Mouse (Mus musculus) left cerebral cortex, adult 2 months (tissue): ENCODE data around the gene Unc13b. TPM values are rescaled to one million over a fixed set of nuclear protein-coding genes. Genes with fewer than 3 reads are reported as not detected.

Source experiments
- DNase-seq, 2 experiments: peaks; one replicate each; pipeline ENCODE4 v3.0.0; 2021 to 2022; ENCODE audit warnings: low spot score in 2 of 2, mixed read lengths in 1 of 2; ENCODE audit errors: extremely low spot score in 1 of 2
- H3K27ac ChIP-seq: fragments of 200-600 bp; 2 replicates; pipeline ENCODE4 v1.8.1; 2022
- H3K4me3 ChIP-seq: fragments of 200-600 bp; 2 replicates; pipeline ENCODE4 v1.8.1; 2022
- CTCF ChIP-seq: fragments of 200-600 bp; IDR thresholded peaks from 2 replicates; pipeline ENCODE4 v1.8.1; 2022; ENCODE audit warnings: antibody characterized with exemption, mild to moderate bottlenecking, moderate library complexity
- intact Hi-C: fragments of 180-260 bp; cut with DNase I; formaldehyde crosslinking; loops from one replicate; pipeline ENCODE4 v1.15.1; 2025
- total RNA-seq, 2 experiments: library from RNA; stranded (reverse); gene quantifications; 2 replicates each; pipeline ENCODE4 v1.2.3; 2021

The Unc13b gene
- total RNA-seq, 2 experiments from 2014 or later, result 68.1 to 70.9 TPM

DNA sequence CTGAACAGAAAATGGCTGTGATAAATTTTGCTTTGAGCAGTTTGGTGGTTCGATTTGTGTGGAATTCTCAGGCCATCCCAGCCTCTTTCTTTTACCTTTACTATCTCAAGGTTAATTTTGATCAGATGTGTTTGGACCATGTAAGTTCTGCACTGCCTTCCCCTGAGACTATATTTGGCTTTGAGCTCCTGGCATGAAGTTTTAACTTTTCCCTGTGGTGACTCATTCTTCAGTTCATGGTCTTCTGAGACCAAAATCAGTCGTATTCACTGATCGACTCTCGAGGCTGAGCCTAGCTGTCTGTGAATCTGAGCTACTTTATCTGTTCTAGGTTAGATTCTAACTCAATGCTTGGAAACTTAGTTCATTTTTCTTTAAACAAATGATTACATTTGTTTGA is 187.0 kb downstream of the Unc13b start:
- DNase-seq, result no peak
- intact Hi-C loops, result loop anchor here (2.0 kb wide), 2 partner anchors 63 to 199 kb away; partner anchors contain the start of gene Fam214b
- no peak overlapping the region for H3K4me3 ChIP-seq
- TF ChIP-seq CTCF, result no peak
- H3K27ac ChIP-seq, result no peak overlapping the region

DNA sequence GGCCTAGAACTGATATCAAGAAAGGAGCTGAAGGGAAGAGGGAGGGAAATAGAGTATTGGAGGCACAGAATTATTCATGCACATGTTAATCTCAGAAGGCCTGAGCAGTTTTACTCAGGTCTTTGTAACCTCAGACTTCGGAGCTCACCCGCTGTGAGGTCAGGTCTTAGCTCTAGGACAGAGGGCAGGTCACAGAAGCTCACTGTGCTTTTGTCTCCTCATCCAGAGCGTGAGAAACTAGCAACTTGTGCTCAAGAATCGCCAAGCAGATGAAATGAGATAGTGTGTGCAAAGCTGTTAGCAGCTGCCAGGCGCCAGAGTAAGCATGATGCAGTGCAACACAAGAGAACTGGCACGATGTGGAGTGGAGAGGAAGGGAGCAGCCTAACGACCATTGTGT is 189.3 kb downstream of the Unc13b start:
- DNase-seq, result no peak
- intact Hi-C loops, result no loop called here
- TF ChIP-seq CTCF, result no peak
- H3K4me3 ChIP-seq, result no peak overlapping the region
- no peak overlapping the region; the same call in 1 of the 2 replicates for H3K27ac ChIP-seq

DNA sequence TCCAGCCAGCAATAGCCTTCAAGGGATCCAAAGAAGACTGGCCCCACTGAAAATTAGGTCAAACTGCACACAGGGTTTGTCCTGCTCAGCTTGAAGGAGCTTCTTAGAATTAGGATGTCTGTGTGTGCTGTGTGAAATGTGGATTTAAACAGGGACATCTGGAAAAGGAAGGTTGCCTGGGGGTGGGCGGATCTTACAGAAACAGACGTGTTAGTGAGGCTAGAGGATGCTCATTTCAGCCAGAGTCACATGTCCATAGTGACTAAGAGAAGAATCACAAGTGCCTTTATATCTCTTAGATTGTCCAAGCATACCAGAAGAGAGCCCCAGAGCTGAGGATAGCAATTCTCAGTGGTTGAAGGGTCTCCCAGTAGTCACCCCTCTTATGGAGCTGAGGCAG is 190.2 kb downstream of the Unc13b start:
- DNase-seq, result peak in 1 of 2 experiments; percentile 28
- Histone ChIP-seq H3K27ac (peak overlapping the region; percentile 0; the same call in 1 of the 2 replicates), H3K4me3 (no peak overlapping the region)
- no peak for TF ChIP-seq CTCF
- intact Hi-C loops, result no loop called here

DNA sequence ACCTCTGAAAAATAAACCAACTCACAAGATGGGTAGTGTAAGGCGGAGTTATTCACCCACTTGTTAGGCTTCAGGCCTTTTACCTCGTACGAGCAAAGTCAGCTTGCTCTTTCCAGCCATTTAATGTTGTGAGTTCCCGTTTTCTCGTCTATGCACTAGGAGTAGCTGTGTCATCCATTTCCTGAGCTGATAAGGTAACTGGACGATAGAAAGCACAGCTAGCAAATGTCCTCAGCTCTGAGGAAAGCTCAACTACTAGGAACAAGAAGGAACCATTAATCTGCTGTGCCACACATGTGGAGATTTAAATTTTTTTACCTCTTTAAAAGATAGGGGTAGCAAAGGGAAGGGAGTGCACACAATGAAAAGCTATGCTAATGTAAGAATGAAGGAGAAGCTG is 192.5 kb downstream of the Unc13b start:
- TF ChIP-seq CTCF, result no peak

DNA sequence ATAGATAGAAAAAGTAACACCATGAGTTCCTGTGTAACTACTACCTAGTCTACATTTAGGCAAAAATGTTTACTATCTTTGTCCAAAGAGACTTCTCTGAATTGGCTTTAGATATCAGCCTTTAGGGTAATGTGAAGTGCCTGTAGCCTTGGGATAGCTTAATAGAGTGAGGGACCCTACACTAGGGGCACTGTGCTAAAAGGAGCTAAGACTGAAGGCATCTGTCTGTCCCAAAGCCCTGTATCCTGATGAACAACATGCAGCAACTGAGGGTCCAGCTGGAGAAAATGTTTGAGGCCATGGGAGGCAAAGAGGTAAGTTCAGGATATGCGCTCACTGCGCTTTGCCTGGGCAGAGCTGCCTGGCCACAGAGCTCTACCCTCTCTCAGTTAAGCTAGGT is 198.3 kb downstream of the Unc13b start:
- intact Hi-C loops, result no loop called here
- Histone ChIP-seq H3K27ac (no peak overlapping the region), H3K4me3 (no peak overlapping the region)
- no peak for DNase-seq
- TF ChIP-seq CTCF, result no peak; the same call in 1 of the 2 replicates

More for the DNA sequence above, 192.5 kb downstream of the Unc13b start:
- DNase-seq, result no peak
- Histone ChIP-seq H3K4me3 (no peak overlapping the region), H3K27ac (no peak overlapping the region)
- intact Hi-C loops, result no loop called here

DNA sequence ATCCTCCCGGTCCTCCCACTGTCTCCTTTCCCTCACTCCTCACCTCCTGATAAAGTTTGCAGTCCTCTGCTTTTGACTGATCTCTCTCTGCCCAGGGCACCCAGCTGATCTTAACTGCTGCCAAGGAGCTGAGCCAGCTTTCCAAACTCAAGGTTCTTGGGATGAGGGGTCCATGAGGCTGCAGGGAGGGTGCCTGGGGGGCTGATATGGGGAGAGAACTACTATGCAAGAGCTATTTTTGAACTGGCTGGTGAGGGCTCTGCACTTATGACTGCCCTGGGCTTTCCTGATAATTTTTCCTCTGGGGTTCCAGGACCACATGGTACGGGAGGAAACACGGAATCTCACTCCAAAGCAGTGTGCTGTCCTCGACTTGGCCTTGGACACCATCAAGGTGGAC is 199.8 kb downstream of the Unc13b start:
- TF ChIP-seq CTCF, result no peak
- no peak for DNase-seq
- intact Hi-C loops, result no loop called here
- Histone ChIP-seq H3K27ac (no peak overlapping the region), H3K4me3 (no peak overlapping the region)

DNA sequence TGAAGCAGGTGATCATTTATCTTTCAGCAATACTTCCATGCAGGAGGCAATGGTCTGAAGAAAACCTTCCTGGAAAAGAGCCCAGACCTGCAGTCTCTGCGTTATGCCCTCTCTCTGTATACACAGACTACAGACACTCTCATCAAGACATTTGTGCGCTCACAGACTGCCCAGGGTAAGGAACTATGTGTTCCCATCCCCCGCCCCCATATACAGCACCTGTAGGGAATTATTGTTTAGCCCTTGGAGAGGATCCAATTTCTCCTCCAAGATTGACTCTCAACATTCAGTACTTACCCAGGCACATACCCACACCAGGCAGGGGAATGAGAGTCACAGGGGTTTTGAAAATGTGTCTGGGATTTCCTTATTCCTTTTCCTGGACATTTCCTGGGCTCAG is 200.7 kb downstream of the Unc13b start:
- no peak for TF ChIP-seq CTCF
- no peak for DNase-seq
- no peak overlapping the region for H3K27ac ChIP-seq
- intact Hi-C loops, result no loop called here
- H3K4me3 ChIP-seq, result no peak overlapping the region

DNA sequence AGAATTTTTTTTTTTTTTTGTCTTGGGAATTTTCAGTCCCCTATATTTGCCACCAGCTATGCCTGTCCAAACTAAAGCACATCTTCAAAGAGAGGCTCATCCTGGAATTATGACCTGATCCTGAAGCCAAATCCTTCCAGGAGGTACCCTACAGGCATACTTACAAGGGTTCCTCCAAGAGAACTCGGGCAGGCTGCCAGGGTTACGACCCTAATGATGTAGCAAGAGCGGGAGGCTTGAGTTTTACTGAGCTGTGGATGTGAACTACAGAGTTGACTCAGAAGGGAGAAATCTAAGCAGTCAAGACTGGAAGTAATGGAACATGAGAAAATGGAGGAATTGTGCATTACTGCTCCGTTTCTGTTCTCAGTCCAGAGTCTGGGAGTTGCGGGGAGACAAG is 201.3 kb downstream of the Unc13b start:
- H3K4me3 ChIP-seq, result no peak overlapping the region
- no peak for DNase-seq
- H3K27ac ChIP-seq, result no peak overlapping the region
- intact Hi-C loops, result no loop called here
- TF ChIP-seq CTCF, result no peak

DNA sequence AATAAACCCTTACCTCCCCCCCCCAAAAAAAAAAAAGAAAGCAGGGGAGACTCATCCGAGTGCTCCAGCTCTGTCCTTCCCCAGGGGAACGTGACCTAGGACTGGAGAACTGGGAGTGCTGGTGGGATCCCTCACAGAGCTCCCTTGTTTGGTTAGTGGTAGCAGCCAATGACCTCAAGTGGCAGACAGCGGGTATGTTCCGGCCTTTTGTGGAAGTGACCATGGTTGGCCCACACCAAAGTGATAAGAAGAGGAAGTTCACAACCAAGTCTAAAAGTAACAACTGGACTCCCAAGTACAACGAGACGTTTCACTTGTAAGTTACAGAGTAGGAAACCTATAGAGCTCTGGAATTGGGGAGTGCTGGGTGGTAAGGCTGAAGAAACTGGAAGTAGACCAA is 204.1 kb downstream of the Unc13b start:
- intact Hi-C loops, result no loop called here
- Histone ChIP-seq H3K4me3 (no peak overlapping the region), H3K27ac (no peak overlapping the region)
- no peak for DNase-seq
- no peak for TF ChIP-seq CTCF

DNA sequence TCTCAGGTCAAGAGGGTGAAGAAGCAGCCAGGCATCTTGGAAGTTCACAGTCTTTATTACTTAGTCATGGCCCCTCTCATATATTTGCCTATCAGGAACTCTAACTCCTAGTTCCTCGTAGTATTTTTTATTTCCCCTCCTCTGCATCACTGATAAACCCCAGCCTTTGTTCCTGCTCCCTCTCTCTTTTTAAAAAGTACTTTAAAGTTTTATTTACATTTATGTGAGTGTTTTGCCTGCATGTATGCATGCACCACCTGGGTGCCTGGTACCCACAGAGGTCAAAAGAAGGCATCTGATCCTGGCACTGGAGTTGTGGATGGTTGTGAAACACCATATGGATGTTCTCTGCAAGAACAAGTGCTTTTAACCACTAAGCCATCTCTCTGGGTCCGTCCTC is 207.4 kb downstream of the Unc13b start:
- intact Hi-C loops, result loop anchor here (2.0 kb wide), 2 partner anchors 117 to 155 kb away; no protein-coding TSS in a partner anchor
- no peak for DNase-seq
- no peak overlapping the region for H3K27ac ChIP-seq

DNA sequence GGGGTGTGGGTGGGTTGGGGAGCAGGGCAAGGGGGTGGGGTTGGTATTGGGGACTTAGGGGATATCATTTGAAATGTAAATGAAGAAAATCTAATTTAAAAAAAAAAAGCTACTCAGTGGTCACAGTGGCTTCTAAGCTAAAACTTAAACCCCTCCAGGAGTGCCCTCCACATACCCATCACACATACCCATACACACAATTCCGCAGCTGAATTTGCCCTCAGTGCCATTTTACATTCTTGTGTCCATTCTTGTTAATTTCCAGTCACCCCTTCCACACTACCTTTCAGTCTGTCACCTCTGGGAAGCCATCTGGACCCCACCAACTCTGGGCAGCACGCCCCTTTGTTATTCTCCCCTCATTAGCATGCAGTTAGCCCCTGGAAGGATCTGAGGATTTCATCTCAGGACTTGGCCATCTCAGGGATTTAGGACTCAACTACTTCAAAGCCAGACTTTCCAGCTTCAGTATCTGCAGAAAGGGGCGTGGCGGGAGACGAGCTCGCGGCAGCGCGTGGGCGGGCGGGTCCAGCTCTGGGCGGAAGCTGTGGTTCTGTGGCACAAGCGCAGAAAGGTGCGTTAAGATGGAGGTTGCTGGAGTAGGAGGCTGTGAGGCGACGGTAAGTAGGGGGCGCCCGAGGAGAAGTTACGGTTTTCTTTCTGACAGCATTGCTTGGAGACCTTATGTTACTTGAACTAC is 208.0 kb downstream of the Unc13b start, which contains the start of gene Atp8b5:
Atp8b5 (plus strand) TSS at position 537 of the 700 bp plus-strand sequence.
- peak; percentile 81 to 83 for DNase-seq
- no peak within 1 kb of the TSS for H3K27ac ChIP-seq
- peak within 1 kb of the TSS; percentile 39 for H3K4me3 ChIP-seq
- peak; percentile 70 for TF ChIP-seq CTCF
- intact Hi-C loops, result loop anchor here (2.0 kb wide), 2 partner anchors 116 to 154 kb away; no protein-coding TSS in a partner anchor

More for the DNA sequence above, 207.4 kb downstream of the Unc13b start:
- TF ChIP-seq CTCF, result no peak
- no peak overlapping the region for H3K4me3 ChIP-seq

DNA sequence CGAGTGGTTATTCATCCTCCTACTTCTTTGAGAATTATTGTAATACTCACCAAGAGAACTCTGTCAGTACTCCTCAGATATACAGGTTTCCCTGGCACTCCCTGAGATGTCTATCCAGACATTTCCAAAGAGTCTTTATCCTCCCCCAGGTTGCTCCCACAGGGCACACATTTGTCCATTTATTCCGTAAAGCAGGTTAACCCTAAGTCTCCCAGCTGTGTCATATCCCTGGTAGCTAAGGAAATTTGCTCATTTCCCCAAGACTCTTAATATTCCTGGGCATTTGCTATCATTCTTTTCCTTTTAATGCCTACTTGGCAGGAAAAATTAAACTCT is 208.5 kb downstream of the Unc13b start:
- no peak for DNase-seq
- intact Hi-C loops, result loop anchor here (2.0 kb wide), 2 partner anchors 116 to 154 kb away; no protein-coding TSS in a partner anchor
- Histone ChIP-seq H3K27ac (no peak overlapping the region), H3K4me3 (peak overlapping the region; percentile 39)
- TF ChIP-seq CTCF, result no peak

DNA sequence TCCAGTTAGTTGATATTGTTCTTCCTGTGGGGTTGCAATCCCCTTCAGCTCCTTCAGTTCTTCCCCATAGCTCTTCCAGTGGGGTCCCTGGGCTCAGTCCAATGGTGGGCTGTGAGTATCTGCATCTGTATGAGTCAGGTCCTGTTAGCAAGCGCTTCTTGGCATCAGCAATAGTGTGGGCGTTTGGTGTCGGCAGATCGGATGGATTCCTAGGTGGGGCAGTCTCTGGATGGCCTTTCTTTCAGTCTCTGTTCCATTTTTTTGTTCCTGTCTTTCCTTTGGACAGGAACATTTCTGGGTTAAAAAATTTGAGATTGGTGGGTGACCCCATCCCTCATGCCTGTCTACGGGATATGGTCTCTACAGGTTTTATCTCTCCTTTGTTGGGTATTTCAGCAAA is 226.7 kb downstream of the Unc13b start:
- no peak for TF ChIP-seq CTCF
- H3K27ac ChIP-seq, result no peak overlapping the region
- intact Hi-C loops, result no loop called here
- no peak overlapping the region for H3K4me3 ChIP-seq
- no peak for DNase-seq
